ENCODE assay signal across 17 mouse cellular contexts in the genomic region with DNA sequence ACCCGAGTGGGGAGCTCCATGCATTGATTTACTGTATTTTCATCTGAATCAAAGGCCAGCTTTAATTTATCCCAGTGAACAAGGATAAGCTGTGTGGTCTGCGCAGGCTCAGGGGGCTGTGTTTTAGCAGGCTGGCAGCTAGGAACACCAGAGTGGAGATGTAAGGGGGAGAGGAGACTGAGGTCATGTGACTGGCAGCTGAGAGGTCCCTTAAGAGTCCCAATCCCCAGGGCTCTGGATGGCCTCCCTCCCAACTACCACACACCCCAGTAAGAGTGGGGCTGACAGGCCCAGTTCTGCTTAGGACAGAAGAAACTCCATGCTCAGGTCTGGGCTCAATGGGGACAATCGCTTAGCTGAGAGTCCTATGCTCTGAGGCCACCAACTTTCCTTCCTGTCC.
"Had no signal": no experiment of that assay in that cellular context is flagged by ENCODE, and none has a peak within 500 bp of the region (broad histone marks: within the 10 kb centered on the region; RNA-seq: fewer than 3 reads in every experiment).

No protein-coding gene starts in this region.

- H3K27me3 ChIP-seq: limb, embryonic 15.5 days; liver, embryonic 12.5 days; midbrain, embryonic 12.5 days; neural tube, embryonic 13.5 days; stomach, embryonic 15.5 days had no signal

- ATAC-seq: liver, embryonic 12.5 days; lung, postnatal 0 days; midbrain, embryonic 16.5 days had no signal

- H3K27ac ChIP-seq: kidney, postnatal 0 days; limb, embryonic 15.5 days; liver, embryonic 12.5 days; midbrain, embryonic 12.5 days; neural tube, embryonic 13.5 days; stomach, embryonic 15.5 days had no signal

- H3K9ac ChIP-seq: limb, embryonic 15.5 days; liver, embryonic 12.5 days; midbrain, embryonic 12.5 days; neural tube, embryonic 13.5 days; stomach, embryonic 15.5 days had no signal

- H3K4me2 ChIP-seq: limb, embryonic 15.5 days; liver, embryonic 12.5 days; midbrain, embryonic 12.5 days; neural tube, embryonic 13.5 days; stomach, embryonic 15.5 days had no signal

- H3K9me3 ChIP-seq: limb, embryonic 15.5 days; liver, embryonic 12.5 days; midbrain, embryonic 12.5 days; neural tube, embryonic 13.5 days; stomach, embryonic 15.5 days had no signal

- H3K4me3 ChIP-seq: limb, embryonic 15.5 days; liver, embryonic 12.5 days; midbrain, embryonic 12.5 days; neural tube, embryonic 13.5 days; stomach, embryonic 15.5 days had no signal

- DNase-seq: kidney, adult 9 months; kidney, postnatal 36 days; layer of hippocampus, adult 9-11 months; layer of hippocampus, postnatal 36 days; lung, adult 18-20 months; lung, postnatal 4 days; retina, postnatal 1 day; right cerebral cortex, postnatal 14 days; thymus, postnatal 4 days had no signal

- H3K4me1 ChIP-seq: midbrain, embryonic 12.5 days had no signal
